Mouse (Mus musculus) intestine, embryonic 16.5 days (tissue): ENCODE measurements at regions not wholly inside any gene's neighbourhood (a gene's known extent, or its start where the extent isn't known, plus 50 kb on each side); places are given as distances from the start of the nearest gene placed in this dataset.

Source experiments
- ATAC-seq: fragments of 200-750 bp; cut with Nextera tagmentation; 2 replicates; pipeline ENCODE4 v1.8.0; 2017; ENCODE audit warnings: moderate TSS enrichment, moderate library complexity
- H3K27ac ChIP-seq: fragments of 300-500 bp; sonication (generic); 2 replicates; pipeline ENCODE4 v1.5.1; 2014; ENCODE audit warnings: mild to moderate bottlenecking, low read length
- H3K27me3 ChIP-seq: fragments of 300-500 bp; sonication (generic); replicated peaks from 2 replicates; pipeline ENCODE4 v1.6.1; 2014; ENCODE audit warnings: low read length, control low read depth, mixed read lengths; ENCODE audit not compliant: control insufficient read depth, insufficient read depth
- H3K36me3 ChIP-seq: fragments of 300-500 bp; sonication (generic); 2 replicates; pipeline ENCODE4 v1.6.1; 2014; ENCODE audit warnings: low read length, control low read depth; ENCODE audit not compliant: control insufficient read depth, insufficient read depth
- H3K4me1 ChIP-seq: fragments of 300-500 bp; sonication (generic); 2 replicates; pipeline ENCODE4 v1.6.1; 2014; ENCODE audit warnings: low read length, control low read depth, mixed read lengths; ENCODE audit not compliant: control insufficient read depth, insufficient read depth
- H3K4me2 ChIP-seq: fragments of 300-500 bp; sonication (generic); 2 replicates; pipeline ENCODE4 v1.6.1; 2014; ENCODE audit warnings: low read depth, low read length, control low read depth
- H3K4me3 ChIP-seq: fragments of 300-500 bp; sonication (generic); 2 replicates; pipeline ENCODE4 v1.5.1; 2014; ENCODE audit warnings: mild to moderate bottlenecking, low read length
- H3K9ac ChIP-seq: fragments of 300-500 bp; sonication (generic); 2 replicates; pipeline ENCODE4 v1.6.1; 2014; ENCODE audit warnings: low read depth, low read length
- H3K9me3 ChIP-seq: fragments of 300-500 bp; sonication (generic); 2 replicates; pipeline ENCODE4 v1.6.1; 2016; ENCODE audit warnings: low read length, control low read depth; ENCODE audit not compliant: control insufficient read depth
- WGBS: fragments of 180-500 bp; shearing (Covaris S2); extraction: QIAGEN DNeasy Blood & Tissue Kit; methylation state at CpG from one replicate; pipeline ENCODE4 v1.1.7; 2014; 5-methylcytosine and 5-hydroxymethylcytosine counted together

DNA sequence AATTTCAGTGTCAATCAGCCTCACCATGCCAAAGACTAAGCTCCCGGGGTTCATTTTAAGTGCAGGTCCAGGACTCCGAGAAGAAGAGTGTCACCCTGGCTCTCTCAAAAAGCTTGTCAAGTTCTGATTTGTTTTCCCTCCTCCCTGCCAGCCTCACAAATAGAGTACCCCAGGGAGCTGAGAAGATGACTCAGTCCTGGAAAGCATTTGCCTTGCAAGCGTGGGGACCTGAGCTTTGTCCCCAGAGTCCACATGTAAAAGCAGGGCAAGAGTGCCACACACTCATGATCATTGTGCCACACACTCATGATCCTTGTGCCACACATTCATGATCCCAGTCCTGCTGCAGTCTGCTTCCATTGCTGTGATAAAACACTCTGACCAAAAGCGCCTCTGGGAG, 100.4 kb upstream of the Lmo4 start:
- Histone ChIP-seq H3K27ac (no peak overlapping the region), H3K4me2 (no peak overlapping the region), H3K36me3 (no peaks in the 10 kb centered on the region), H3K9ac (no peak overlapping the region), H3K9me3 (no peaks in the 10 kb centered on the region), H3K27me3 (no peaks in the 10 kb centered on the region), H3K4me3 (no peak overlapping the region), H3K4me1 (no peaks in the 10 kb centered on the region)
- 73% methylated on average over 4 of the region's 4 CpGs for WGBS
- no peak for ATAC-seq

- 64% methylated on average over 4 of the region's 4 CpGs for WGBS
- Histone ChIP-seq H3K4me3 (no peak overlapping the region), H3K4me1 (no peaks in the 10 kb centered on the region), H3K27ac (no peak overlapping the region), H3K9me3 (no peaks in the 10 kb centered on the region), H3K36me3 (no peaks in the 10 kb centered on the region), H3K9ac (no peak overlapping the region), H3K27me3 (no peaks in the 10 kb centered on the region), H3K4me2 (no peak overlapping the region)
- no peak for ATAC-seq
Observed at GRCm38 (mm10) chr3:144304924-144305323, 99.9 kb upstream of the Lmo4 start.

GRCm38 (mm10) chr3:144302626-144303025, 97.6 kb upstream of the Lmo4 start:
- peak; percentile 84 for ATAC-seq
- H3K4me2 ChIP-seq, result no peak overlapping the region
- no peak overlapping the region for H3K27ac ChIP-seq
- 75% methylated on average over 3 of the region's 3 CpGs for WGBS
- no peaks in the 10 kb centered on the region for H3K36me3 ChIP-seq
- H3K9ac ChIP-seq, result no peak overlapping the region
- H3K4me3 ChIP-seq, result no peak overlapping the region
- H3K4me1 ChIP-seq, result no peaks in the 10 kb centered on the region
- no peaks in the 10 kb centered on the region for H3K27me3 ChIP-seq
- H3K9me3 ChIP-seq, result no peaks in the 10 kb centered on the region

DNA sequence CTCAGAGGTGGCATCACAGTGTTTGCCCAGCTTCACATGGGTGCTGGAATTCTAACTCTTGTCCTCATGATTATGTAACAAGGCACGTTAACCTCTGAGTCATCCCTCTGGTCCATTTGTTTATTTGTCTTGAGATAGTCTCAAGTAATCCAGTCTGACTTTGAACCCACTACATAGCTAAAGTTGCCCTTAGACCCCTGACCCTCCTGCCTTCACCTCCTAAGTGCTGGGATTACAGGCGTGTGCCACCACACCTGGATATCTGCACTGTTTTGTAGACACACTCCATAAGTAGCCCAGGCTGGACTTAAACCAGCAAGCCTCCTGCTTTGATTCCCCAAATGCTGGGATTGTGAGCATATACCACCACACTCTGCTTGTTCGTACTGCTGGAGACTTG, 96.0 kb upstream of the Lmo4 start:
- Histone ChIP-seq H3K4me3 (no peak overlapping the region), H3K9ac (no peak overlapping the region), H3K27ac (no peak overlapping the region), H3K4me1 (no peaks in the 10 kb centered on the region), H3K9me3 (no peaks in the 10 kb centered on the region; the same call in 1 of the 2 replicates), H3K36me3 (no peaks in the 10 kb centered on the region), H3K4me2 (no peak overlapping the region), H3K27me3 (no peaks in the 10 kb centered on the region)
- 59% methylated on average over 3 of the region's 3 CpGs for WGBS
- ATAC-seq, result peak; percentile 74

- H3K4me1 ChIP-seq, result no peaks in the 10 kb centered on the region
- H3K4me2 ChIP-seq, result no peak overlapping the region
- H3K36me3 ChIP-seq, result no peaks in the 10 kb centered on the region
- ATAC-seq, result no peak
- H3K4me3 ChIP-seq, result no peak overlapping the region
- H3K27me3 ChIP-seq, result no peaks in the 10 kb centered on the region
- no peak overlapping the region for H3K9ac ChIP-seq
- H3K9me3 ChIP-seq, result no peaks in the 10 kb centered on the region; the same call in 1 of the 2 replicates
- 84% methylated on average over 5 of the region's 5 CpGs for WGBS
- no peak overlapping the region for H3K27ac ChIP-seq
Observed at GRCm38 (mm10) chr3:144299239-144299638, 94.2 kb upstream of the Lmo4 start.

DNA sequence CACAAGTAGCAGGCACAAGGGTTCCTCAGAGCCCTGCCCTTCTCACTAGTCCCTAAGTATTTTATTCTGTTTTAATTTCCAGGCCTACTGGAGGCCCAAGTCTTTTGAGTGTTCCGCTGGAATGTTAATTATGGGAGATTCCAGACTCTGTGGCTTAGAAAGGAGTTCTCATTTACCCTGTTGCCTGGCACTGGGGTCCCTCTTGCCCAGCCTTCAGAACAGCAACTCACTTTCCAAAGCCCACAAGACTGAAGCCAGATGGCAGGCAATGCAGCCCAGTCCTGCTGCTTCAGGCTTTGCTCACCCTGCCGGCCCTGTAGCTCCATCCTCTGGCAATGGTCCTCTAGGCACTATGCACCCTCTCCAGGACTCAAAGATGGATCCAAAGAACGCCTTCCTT, 84.5 kb upstream of the Lmo4 start:
- Histone ChIP-seq H3K4me2 (no peak overlapping the region), H3K27me3 (no peaks in the 10 kb centered on the region), H3K4me1 (no peaks in the 10 kb centered on the region), H3K27ac (no peak overlapping the region), H3K36me3 (no peaks in the 10 kb centered on the region), H3K9ac (no peak overlapping the region), H3K4me3 (no peak overlapping the region), H3K9me3 (no peaks in the 10 kb centered on the region)
- ATAC-seq, result no peak
- WGBS, result 69% methylated on average over 3 of the region's 3 CpGs

GRCm38 (mm10) chr3:144286100-144286499, 81.1 kb upstream of the Lmo4 start:
- 88% methylated on average over 8 of the region's 8 CpGs for WGBS
- no peak overlapping the region for H3K9ac ChIP-seq
- H3K4me3 ChIP-seq, result no peak overlapping the region
- no peak overlapping the region for H3K4me2 ChIP-seq
- no peaks in the 10 kb centered on the region for H3K36me3 ChIP-seq
- no peak overlapping the region for H3K27ac ChIP-seq
- H3K9me3 ChIP-seq, result no peaks in the 10 kb centered on the region
- no peak for ATAC-seq
- no peaks in the 10 kb centered on the region for H3K4me1 ChIP-seq
- no peaks in the 10 kb centered on the region for H3K27me3 ChIP-seq

DNA sequence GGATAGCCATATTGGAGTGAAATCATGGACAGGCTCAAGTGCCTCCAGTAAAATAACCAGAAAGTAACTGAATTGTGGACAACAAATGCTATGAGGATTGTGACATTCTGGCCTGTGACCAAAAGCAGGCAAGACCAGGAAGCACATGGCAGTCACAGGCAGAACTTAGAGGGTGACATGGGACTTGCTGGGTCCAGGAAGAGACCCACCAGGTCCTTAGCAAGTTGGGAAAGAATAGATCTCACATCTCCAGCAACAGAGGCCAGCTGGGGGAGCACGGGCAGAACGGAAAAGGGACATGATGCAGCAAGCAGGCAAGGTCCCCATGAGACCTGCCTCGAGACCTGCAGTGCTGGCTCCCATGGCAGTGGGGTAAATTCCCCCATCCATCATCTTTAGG, 79.3 kb upstream of the Lmo4 start:
- Histone ChIP-seq H3K4me1 (no peaks in the 10 kb centered on the region), H3K9me3 (no peaks in the 10 kb centered on the region), H3K4me2 (no peak overlapping the region), H3K9ac (no peak overlapping the region), H3K27me3 (no peaks in the 10 kb centered on the region), H3K36me3 (no peaks in the 10 kb centered on the region), H3K4me3 (no peak overlapping the region), H3K27ac (no peak overlapping the region)
- ATAC-seq, result no peak
- 86% methylated on average over 3 of the region's 3 CpGs for WGBS

DNA sequence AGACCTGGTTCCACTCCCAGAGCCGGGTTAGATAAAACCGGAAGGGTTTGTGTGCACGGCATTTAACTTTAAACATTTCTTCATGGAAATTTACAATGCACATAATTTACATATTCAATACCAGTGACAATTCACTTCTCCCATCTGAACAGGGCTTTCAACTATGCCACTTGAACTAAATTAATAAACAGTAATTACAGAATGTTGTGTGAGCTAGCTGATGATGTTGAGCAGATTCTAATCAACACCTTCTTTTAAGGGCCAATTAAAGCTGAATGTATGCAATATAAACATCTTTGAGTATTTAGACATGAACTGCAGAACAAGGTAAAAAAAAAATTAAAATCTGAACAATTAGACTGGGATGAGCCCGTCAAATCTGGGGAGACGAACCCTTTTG, 68.1 kb upstream of the Lmo4 start:
- H3K4me1 ChIP-seq, result no peaks in the 10 kb centered on the region
- ATAC-seq, result no peak
- H3K4me3 ChIP-seq, result no peak overlapping the region
- H3K9me3 ChIP-seq, result no peaks in the 10 kb centered on the region
- no peaks in the 10 kb centered on the region for H3K27me3 ChIP-seq
- H3K9ac ChIP-seq, result no peak overlapping the region
- H3K36me3 ChIP-seq, result no peaks in the 10 kb centered on the region
- no peak overlapping the region for H3K4me2 ChIP-seq
- H3K27ac ChIP-seq, result no peak overlapping the region
- WGBS, result 86% methylated on average over 5 of the region's 5 CpGs

DNA sequence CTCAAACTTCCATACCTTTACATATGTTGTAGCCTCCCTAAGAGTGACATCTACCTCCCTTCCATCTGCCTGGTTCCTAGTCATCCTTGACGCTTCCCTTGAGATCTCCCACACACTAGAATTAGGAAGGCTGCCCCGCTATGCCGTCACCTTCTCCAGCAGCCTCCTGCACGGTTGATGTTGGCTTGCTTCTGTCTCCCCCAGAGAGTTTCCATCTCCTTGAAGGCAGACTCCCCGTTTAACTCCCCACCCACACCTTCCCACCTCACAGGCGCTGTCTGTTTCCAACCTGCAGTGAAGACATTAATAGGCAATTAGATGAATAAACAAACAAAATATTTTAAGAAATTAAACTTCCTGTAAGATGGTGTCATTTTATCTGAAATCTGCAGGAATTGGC, 65.2 kb upstream of the Lmo4 start:
- Histone ChIP-seq H3K4me3 (no peak overlapping the region), H3K4me1 (no peaks in the 10 kb centered on the region), H3K27ac (no peak overlapping the region), H3K36me3 (no peaks in the 10 kb centered on the region), H3K27me3 (no peaks in the 10 kb centered on the region), H3K9me3 (no peaks in the 10 kb centered on the region), H3K9ac (no peak overlapping the region), H3K4me2 (no peak overlapping the region)
- 80% methylated on average over 6 of the region's 6 CpGs for WGBS
- ATAC-seq, result no peak
